Mouse (Mus musculus) olfactory bulb, adult 2 months (tissue): ENCODE measurements around the gene Wscd2. TPM values are rescaled to one million over a fixed set of nuclear protein-coding genes. Genes with fewer than 3 reads are reported as not detected.

Source experiments
- H3K27ac ChIP-seq: fragments of 200-500 bp; 2 replicates; pipeline ENCODE4 v1.5.1; 2012; ENCODE audit warnings: low read depth, low read length; ENCODE audit not compliant: insufficient read depth
- H3K4me1 ChIP-seq: fragments of 200-500 bp; 2 replicates; pipeline ENCODE4 v1.6.1; 2012; ENCODE audit warnings: low read length; ENCODE audit not compliant: control insufficient read depth, insufficient read depth
- H3K4me3 ChIP-seq: fragments of 200-500 bp; 2 replicates; pipeline ENCODE4 v1.5.1; 2012; ENCODE audit warnings: mild to moderate bottlenecking, low read depth, low read length, moderate library complexity; ENCODE audit not compliant: insufficient read depth
- CTCF ChIP-seq: fragments of 200-500 bp; IDR thresholded peaks from 2 replicates; pipeline ENCODE4 v1.5.1; 2012; ENCODE audit warnings: low read depth, mild to moderate bottlenecking, low read length, moderate library complexity; ENCODE audit not compliant: insufficient read depth
- POLR2A ChIP-seq: fragments of 200-500 bp; IDR thresholded peaks from 2 replicates; pipeline ENCODE4 v1.6.1; 2012; ENCODE audit warnings: mild to moderate bottlenecking, low read depth, low read length, moderate library complexity; ENCODE audit not compliant: insufficient read depth
- WGBS: fragments of 180-500 bp; shearing (Covaris S2); methylation state at CpG from one replicate; pipeline ENCODE4 v1.1.7; 2018; 5-methylcytosine and 5-hydroxymethylcytosine counted together
- polyA plus RNA-seq: library from polyadenylated mRNA; stranded (reverse); fragments of >200 nt; gene quantifications from 2 replicates; pipeline ENCODE4 v1.2.4, GENCODE M21; 2012; ENCODE audit warnings: low replicate concordance; ENCODE audit not compliant: missing spikeins, insufficient read depth, insufficient read length

The Wscd2 gene
- polyA plus RNA-seq, 1 experiment: not detected

DNA sequence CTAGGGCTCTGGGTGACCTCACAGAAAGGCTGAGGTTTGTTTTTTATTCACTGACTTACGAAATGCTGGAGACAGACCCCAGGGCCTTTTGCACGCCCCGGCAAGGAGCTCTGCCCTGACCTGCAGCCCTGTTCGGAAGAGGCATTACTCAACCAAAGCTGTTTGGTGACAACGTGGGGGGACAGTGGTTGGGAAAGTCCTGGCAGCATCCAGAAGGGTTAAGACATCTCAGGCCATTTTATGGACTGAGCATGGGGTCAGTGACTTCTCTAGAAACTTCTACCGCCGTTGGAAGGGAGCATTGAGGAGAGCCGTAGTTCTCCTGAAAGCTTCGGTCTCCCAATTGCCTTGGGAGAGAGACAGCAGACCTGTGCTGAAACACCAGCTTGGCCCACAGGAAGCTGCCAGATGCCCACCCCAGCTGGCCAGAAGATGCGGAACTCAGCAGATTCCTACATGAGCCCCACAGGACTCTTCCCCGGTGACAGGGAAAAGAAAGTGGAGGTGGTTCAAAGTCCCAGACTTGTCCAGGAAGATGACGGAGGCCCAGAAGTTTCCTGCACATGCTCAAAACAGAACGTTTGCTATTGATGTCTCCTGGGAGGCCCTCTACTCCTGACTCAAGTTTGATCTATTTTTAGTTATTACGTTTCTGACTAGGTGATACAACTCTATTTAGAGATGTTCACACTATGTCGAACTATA, 145.9 kb downstream of the Wscd2 start:
- H3K4me1 ChIP-seq: peaks cover 39% of the 10 kb centered on the region
- no peak overlapping the region for H3K4me3 ChIP-seq
- no peak overlapping the region for H3K27ac ChIP-seq
- TF ChIP-seq POLR2A: no peak
- TF ChIP-seq CTCF: no peak
- 84% methylated on average over 15 of the region's 15 CpGs for WGBS

- Histone ChIP-seq H3K4me3 (no peak overlapping the region), H3K27ac (no peak overlapping the region), H3K4me1 (peaks cover 45% of the 10 kb centered on the region)
- 62% methylated on average over 4 of the region's 4 CpGs for WGBS
- TF ChIP-seq POLR2A (no peak), CTCF (no peak)
Observed at GRCm38 (mm10) chr5:113637631-113638030, 147.5 kb downstream of the Wscd2 start.

- WGBS: 85% methylated on average over 12 of the region's 12 CpGs
- no peak for TF ChIP-seq CTCF
- TF ChIP-seq POLR2A: no peak
- H3K4me3 ChIP-seq: no peak overlapping the region
- H3K4me1 ChIP-seq: peaks cover 48% of the 10 kb centered on the region
- H3K27ac ChIP-seq: no peak overlapping the region
Observed at GRCm38 (mm10) chr5:113638055-113638454, 147.9 kb downstream of the Wscd2 start.

- Histone ChIP-seq H3K27ac (no peak overlapping the region), H3K4me1 (peaks cover 48% of the 10 kb centered on the region), H3K4me3 (no peak overlapping the region)
- WGBS: 92% methylated on average over 5 of the region's 5 CpGs
- no peak for TF ChIP-seq POLR2A
- TF ChIP-seq CTCF: no peak
Observed at GRCm38 (mm10) chr5:113639126-113639525, 149.0 kb downstream of the Wscd2 start.

Other genes with a start within 250 kb of the Wscd2 start
- gene Sgsm1, start 179.5 kb upstream of the Wscd2 start, polyA plus RNA-seq: not detected in 2 replicates
- not detected in 2 replicates for gene Aym1, start 133.0 kb upstream of the Wscd2 start, polyA plus RNA-seq
- gene Cmklr1, start 160.1 kb downstream of the Wscd2 start, polyA plus RNA-seq: not detected in 2 replicates
- gene 1700069L16Rik, start 234.4 kb downstream of the Wscd2 start, polyA plus RNA-seq: not detected in 2 replicates
- gene Ficd, start 245.5 kb downstream of the Wscd2 start, polyA plus RNA-seq: not detected in 2 replicates